Mouse (Mus musculus) embryonic fibroblast, embryonic 13.5 days (primary cell): Measurements from ENCODE around the gene Pim1.

ENCODE experiments used
- CTCF ChIP-seq: IDR thresholded peaks from 2 replicates; pipeline ENCODE4 v1.5.1; 2011; ENCODE audit warnings: mild to moderate bottlenecking, control low read depth, low read length, moderate library complexity, borderline replicate concordance; ENCODE audit not compliant: insufficient read depth
- POLR2A ChIP-seq: IDR thresholded peaks from 2 replicates; pipeline ENCODE4 v1.6.1; 2011; ENCODE audit warnings: low read depth, mild to moderate bottlenecking, control low read depth, low read length, moderate library complexity

GRCm38 (mm10) chr17:29491591-29492268 is 1.2 kb downstream of the Pim1 start:
- TF ChIP-seq POLR2A (no peak), CTCF (no peak)
